Mouse (Mus musculus) layer of hippocampus, postnatal 10 days (tissue): ENCODE results near the gene Get4. TPM values are rescaled to one million over a fixed set of nuclear protein-coding genes. Genes with fewer than 3 reads are reported as not detected.

Source experiments
- DNase-seq, 2 experiments: peaks; one replicate each; pipeline ENCODE4 v3.0.0; 2021; ENCODE audit warnings: low spot score in 2 of 2
- total RNA-seq, 2 experiments: library from RNA; stranded (reverse); gene quantifications; 2 replicates each; pipeline ENCODE4 v1.2.3; 2021

The Get4 gene
- total RNA-seq, 2 experiments from 2014 or later, result 51.7 to 60.2 TPM

DNA sequence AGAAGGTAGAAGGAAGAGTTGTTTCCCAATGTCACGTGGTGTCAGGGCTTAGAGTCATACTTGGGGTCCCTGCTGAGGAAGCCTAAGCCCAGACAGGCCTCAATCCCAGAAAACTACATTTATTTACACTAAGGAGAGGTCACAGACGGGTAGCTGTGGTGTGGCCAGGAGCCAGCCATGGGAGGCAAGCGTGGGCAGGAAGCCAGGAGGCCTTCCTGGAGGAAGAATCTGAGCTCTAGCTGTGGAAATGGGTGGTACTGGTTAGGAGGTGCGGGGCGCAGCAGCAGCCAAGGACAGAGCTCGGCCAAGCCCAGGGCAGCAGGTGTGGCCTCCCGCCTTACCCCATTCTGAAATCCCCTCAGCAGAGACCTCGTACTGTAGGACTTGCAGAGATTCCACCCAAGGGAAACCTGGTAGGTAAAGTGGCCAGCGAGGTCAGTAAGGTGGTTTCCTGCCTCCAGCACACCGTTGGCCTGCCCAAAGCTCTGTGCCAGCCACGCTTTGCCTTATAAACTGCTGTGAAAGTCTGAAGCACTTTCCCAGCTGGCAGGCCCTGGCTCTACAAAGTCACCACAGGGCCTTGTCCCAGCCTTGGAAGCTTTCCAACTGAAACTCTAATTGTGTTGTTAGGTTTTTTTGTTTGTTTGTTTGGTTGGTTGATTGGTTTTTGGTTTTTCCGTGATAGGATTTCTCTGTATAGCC is 63.0 kb downstream of the Get4 start:
- no peak for DNase-seq

DNA sequence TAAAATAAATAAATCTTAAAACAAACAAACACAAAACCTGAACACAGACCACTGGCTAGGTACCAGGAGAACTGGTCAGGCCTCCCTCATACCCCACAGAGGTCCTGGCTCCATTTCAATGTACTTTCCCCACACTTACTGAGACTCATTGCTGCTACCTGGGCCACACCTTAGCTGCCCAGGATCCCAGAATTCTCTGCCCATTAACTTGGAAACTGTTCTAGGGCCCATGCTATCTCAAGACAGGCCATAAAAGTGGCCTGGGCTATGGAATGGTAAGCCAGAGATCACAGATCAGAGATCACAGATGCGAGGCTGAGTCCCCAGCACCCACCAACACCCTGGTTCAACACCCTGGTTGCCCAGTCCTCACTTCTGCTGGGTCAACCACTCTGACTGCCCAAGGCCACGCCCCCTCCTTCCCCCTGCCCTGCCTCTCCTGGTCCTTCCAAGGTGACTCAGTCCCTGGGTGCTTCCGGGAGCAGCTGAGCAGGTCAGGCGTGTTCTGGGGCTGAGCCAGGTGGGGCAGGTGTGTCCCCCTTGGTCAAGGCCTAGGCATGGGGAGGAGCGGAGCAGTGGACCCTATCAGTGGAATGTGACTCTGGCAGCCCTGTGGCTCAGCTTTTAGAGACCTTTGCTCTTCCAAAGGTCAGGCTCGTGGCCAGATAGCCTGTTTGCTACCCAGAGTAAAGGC is 65.0 kb downstream of the Get4 start:
- DNase-seq, result no peak

DNA sequence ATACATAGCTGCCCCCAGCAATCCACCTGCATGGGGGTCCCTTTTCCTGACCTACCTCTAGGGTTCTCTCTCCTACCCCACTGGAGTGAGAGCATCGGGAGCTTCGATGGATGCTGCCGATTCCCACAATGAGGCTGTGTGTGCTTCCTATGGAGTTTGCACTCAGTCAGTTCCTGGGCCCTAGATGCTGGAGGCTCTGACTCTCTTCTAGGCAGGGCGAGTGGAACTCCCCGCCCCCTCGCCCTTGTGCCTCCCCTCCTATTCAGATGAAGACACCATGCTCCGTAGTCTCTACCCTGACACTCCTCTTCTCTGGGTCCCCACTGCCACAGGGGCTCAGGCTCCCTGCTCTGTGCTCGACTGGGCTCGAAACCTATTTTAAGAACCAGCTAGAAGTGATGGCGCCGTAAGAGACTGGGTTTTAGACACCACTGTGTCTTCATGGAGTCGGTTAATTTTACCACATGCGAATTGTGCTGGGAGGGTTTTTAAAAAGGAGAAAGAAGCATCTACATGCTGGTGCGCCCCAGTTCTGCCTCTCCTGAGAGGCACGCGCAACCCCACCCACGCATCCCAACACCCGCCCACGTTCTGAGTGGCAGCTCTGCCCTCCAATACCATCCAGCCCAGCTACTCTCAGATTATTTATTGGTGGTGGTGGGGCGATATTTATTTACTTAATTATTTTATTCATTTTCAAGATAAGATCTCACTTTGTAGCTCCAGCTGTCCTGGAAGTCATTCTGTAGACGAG is 65.8 kb downstream of the Get4 start:
- DNase-seq, result peak; percentile 42 to 51

Other genes starting within 250 kb of the Get4 start
- gene Prkar1b, start 102.3 kb upstream of the Get4 start, total RNA-seq, result 100 to 1,000 TPM; 404 to 409 TPM
- gene Dnaaf5, start 102.1 kb upstream of the Get4 start, total RNA-seq, result 10 to 100 TPM in 1 of 2 experiments, 1 to 10 TPM in 1; 7.3 to 11.4 TPM
- 10 to 100 TPM; 66.0 to 77.0 TPM for gene Sun1, start 51.7 kb upstream of the Get4 start, total RNA-seq
- gene Adap1, start 73.3 kb downstream of the Get4 start, total RNA-seq, result 100 to 1,000 TPM; 255 to 270 TPM
- gene Cox19, start 99.1 kb downstream of the Get4 start, total RNA-seq, result 10 to 100 TPM; 74.9 to 79.5 TPM
- not detected for gene Cyp2w1, start 100.3 kb downstream of the Get4 start, total RNA-seq
- 1 to 10 TPM; 6.8 to 7.8 TPM for gene Gpr146, start 125.4 kb downstream of the Get4 start, total RNA-seq
- gene C130050O18Rik, start 153.0 kb downstream of the Get4 start, total RNA-seq, result under 1 TPM; 0.22 to 0.32 TPM
- 1 to 10 TPM; 3.7 to 3.8 TPM for gene Gper1, start 170.8 kb downstream of the Get4 start, total RNA-seq
- 10 to 100 TPM; 19.3 to 21.0 TPM for gene 3110082I17Rik, start 208.2 kb downstream of the Get4 start, total RNA-seq
- 10 to 100 TPM; 78.9 to 81.7 TPM for gene Zfand2a, start 232.2 kb downstream of the Get4 start, total RNA-seq